Mouse (Mus musculus) liver, embryonic 16.5 days (tissue): Measurements from ENCODE around the gene Jag1. TPM values are rescaled to one million over a fixed set of nuclear protein-coding genes. Genes with fewer than 3 reads are reported as not detected.

Experiments used
- polyA plus RNA-seq: library from polyadenylated mRNA; unstranded; fragments of >200 nt; fragmentation: Nextera tagmentation; extraction: Ambion mirVana; gene quantifications from 2 replicates; pipeline ENCODE4 v1.2.1, GENCODE M21; 2015

Jag1 gene
- polyA plus RNA-seq, 1 experiment from 2014 or later: 0.89 TPM

Other genes starting within 250 kb of the Jag1 start
- 14.6 and 16.3 TPM in 2 replicates for gene AL731706.2, start 231.0 kb downstream of the Jag1 start, polyA plus RNA-seq
- 2.3 and 2.7 TPM in 2 replicates for gene Slx4ip, start 225.4 kb downstream of the Jag1 start, polyA plus RNA-seq
- 13.9 TPM in 2 replicates for gene AL731706.1, start 225.3 kb downstream of the Jag1 start, polyA plus RNA-seq
- 4.0 and 5.0 TPM in 2 replicates for gene Mkks, start 225.3 kb downstream of the Jag1 start, polyA plus RNA-seq